Mouse (Mus musculus) CH12.LX (cell line): ENCODE data around the gene Il1rn. TPM values are rescaled to one million over a fixed set of nuclear protein-coding genes. Genes with fewer than 3 reads are reported as not detected.
A peak's percentile ranks its signal among the peaks of the same experiment; 100 is the strongest.

Experiments used
- DNase-seq: peaks from one replicate; pipeline ENCODE4 v3.0.0-alpha.2; 2013; ENCODE audit errors: extremely low read depth
- H3K27ac ChIP-seq: 2 replicates; pipeline ENCODE4 v1.5.1; 2012; ENCODE audit warnings: low read depth, mild to moderate bottlenecking, control low read depth, moderate library complexity; ENCODE audit not compliant: insufficient read depth
- H3K27me3 ChIP-seq: replicated peaks from 2 replicates; pipeline ENCODE3; 2012; ENCODE audit warnings: inconsistent platforms
- H3K36me3 ChIP-seq, 2 experiments: replicated peaks in 1 of 2; 2 replicates each; pipeline versions ENCODE3 to v1.6.1; 2012; ENCODE audit warnings: inconsistent platforms in 1 of 2, low read length in 1 of 2, mild to moderate bottlenecking in 1 of 2, mixed read lengths in 1 of 2, moderate library complexity in 1 of 2; ENCODE audit not compliant: control insufficient read depth in 1 of 2, insufficient read depth in 1 of 2
- H3K4me1 ChIP-seq, 2 experiments: 2 replicates each; pipeline ENCODE4 v1.6.1; 2012; ENCODE audit warnings: inconsistent platforms in 1 of 2, moderate library complexity in 1 of 2; ENCODE audit not compliant: insufficient read depth in 2 of 2, control insufficient read depth in 1 of 2
- H3K4me2 ChIP-seq: 2 replicates; pipeline ENCODE4 v1.6.1; 2012; ENCODE audit warnings: low read depth, mild to moderate bottlenecking, control low read depth; ENCODE audit not compliant: poor library complexity, insufficient read depth, severe bottlenecking
- H3K4me3 ChIP-seq, 3 experiments: fragments of 150-350 bp in 1 of 3; sonication (generic) in 1 of 3; replicated peaks in 1 of 3; 2 replicates each; pipeline versions ENCODE3 to v1.5.1; 2011 to 2012; ENCODE audit warnings: low read depth in 2 of 3, low read length in 2 of 3, mild to moderate bottlenecking in 2 of 3, moderate library complexity in 2 of 3, control low read depth in 1 of 3, improper control_type of control experiment in 1 of 3, inconsistent platforms in 1 of 3, mixed read lengths in 1 of 3; ENCODE audit not compliant: poor library complexity in 1 of 3
- H3K79me2 ChIP-seq: replicated peaks from 2 replicates; pipeline ENCODE4 v1.6.1; 2012; ENCODE audit warnings: mild to moderate bottlenecking, moderate library complexity; ENCODE audit not compliant: control insufficient read depth, poor library complexity, insufficient read depth, severe bottlenecking; ENCODE audit errors: extremely low read depth
- H3K9ac ChIP-seq: 2 replicates; pipeline ENCODE4 v1.6.1; 2012; ENCODE audit warnings: low read depth, mild to moderate bottlenecking, control low read depth, moderate library complexity; ENCODE audit not compliant: insufficient read depth
- H3K9me3 ChIP-seq: replicated peaks from 2 replicates; pipeline ENCODE3; 2012; ENCODE audit warnings: low read length, inconsistent platforms, mixed read lengths
- BHLHE40 ChIP-seq: IDR thresholded peaks from 2 replicates; pipeline ENCODE4 v1.6.1; 2011; ENCODE audit warnings: mild to moderate bottlenecking, low read depth, low read length, improper control_type of control experiment
- CHD1 ChIP-seq: IDR thresholded peaks from 2 replicates; pipeline ENCODE4 v1.6.1; 2012; ENCODE audit warnings: low read depth, low read length, improper control_type of control experiment, inconsistent platforms
- CHD2 ChIP-seq: IDR thresholded peaks from 2 replicates; pipeline ENCODE4 v1.6.1; 2011; ENCODE audit warnings: low read length, improper control_type of control experiment
- CTCF ChIP-seq, 2 experiments: IDR thresholded peaks in 1 of 2; conservative IDR thresholded peaks in 1 of 2; 2 replicates each; pipeline ENCODE4 v1.5.1; 2011 to 2012; ENCODE audit warnings: low read depth in 2 of 2, low read length in 2 of 2, improper control_type of control experiment in 1 of 2, inconsistent platforms in 1 of 2, mild to moderate bottlenecking in 1 of 2, moderate library complexity in 1 of 2
- EP300 ChIP-seq: IDR thresholded peaks from 2 replicates; pipeline ENCODE4 v1.6.1; 2011; ENCODE audit warnings: low read length, improper control_type of control experiment
- ETS1 ChIP-seq: conservative IDR thresholded peaks from 2 replicates; pipeline ENCODE4 v1.6.1; 2012; ENCODE audit warnings: low read depth, mild to moderate bottlenecking, inconsistent platforms, low read length, improper control_type of control experiment, moderate library complexity
- GABPA ChIP-seq: IDR thresholded peaks from 2 replicates; pipeline ENCODE4 v1.6.1; 2012; ENCODE audit warnings: low read depth, low read length, improper control_type of control experiment, inconsistent platforms; ENCODE audit not compliant: insufficient replicate concordance
- HCFC1 ChIP-seq: IDR thresholded peaks from 2 replicates; pipeline ENCODE4 v1.6.1; 2012; ENCODE audit warnings: low read depth, mild to moderate bottlenecking, inconsistent platforms, low read length, improper control_type of control experiment
- IRF4 ChIP-seq: IDR thresholded peaks from 2 replicates; pipeline ENCODE4 v1.6.1; 2014; ENCODE audit warnings: low read depth, mild to moderate bottlenecking, inconsistent platforms, low read length, improper control_type of control experiment
- JUND ChIP-seq: conservative IDR thresholded peaks from 2 replicates; pipeline ENCODE4 v1.6.1; 2011; ENCODE audit warnings: low read depth, low read length, improper control_type of control experiment
- KAT2A ChIP-seq: IDR thresholded peaks from 2 replicates; pipeline ENCODE4 v1.6.1; 2012; ENCODE audit warnings: low read length, improper control_type of control experiment, inconsistent platforms; ENCODE audit not compliant: insufficient replicate concordance
- MAFK ChIP-seq: IDR thresholded peaks from 2 replicates; pipeline ENCODE4 v1.6.1; 2011; ENCODE audit warnings: low read length, improper control_type of control experiment; ENCODE audit not compliant: insufficient replicate concordance
- MAX ChIP-seq: IDR thresholded peaks from 2 replicates; pipeline ENCODE4 v1.6.1; 2011; ENCODE audit warnings: low read length, improper control_type of control experiment
- MAZ ChIP-seq: IDR thresholded peaks from 2 replicates; pipeline ENCODE4 v1.6.1; 2012; ENCODE audit warnings: low read depth, mild to moderate bottlenecking, inconsistent platforms, low read length, improper control_type of control experiment, moderate library complexity
- MEF2A ChIP-seq: IDR thresholded peaks from 2 replicates; pipeline ENCODE4 v1.6.1; 2014; ENCODE audit warnings: low read depth, mild to moderate bottlenecking, inconsistent platforms, low read length, improper control_type of control experiment, borderline replicate concordance
- MXI1 ChIP-seq: IDR thresholded peaks from 2 replicates; pipeline ENCODE4 v1.6.1; 2011; ENCODE audit warnings: mild to moderate bottlenecking, low read depth, low read length, improper control_type of control experiment
- MYC ChIP-seq: IDR thresholded peaks from 2 replicates; pipeline ENCODE4 v1.6.1; 2011; ENCODE audit warnings: low read depth, mild to moderate bottlenecking, improper control_type of control experiment, low read length
- NELFE ChIP-seq: IDR thresholded peaks from 2 replicates; pipeline ENCODE4 v1.6.1; 2011; ENCODE audit warnings: low read depth, low read length, improper control_type of control experiment
- NRF1 ChIP-seq: IDR thresholded peaks from 2 replicates; pipeline ENCODE4 v1.6.1; 2014; ENCODE audit warnings: low read depth, mild to moderate bottlenecking, inconsistent platforms, low read length, improper control_type of control experiment, moderate library complexity
- PAX5 ChIP-seq: IDR thresholded peaks from 2 replicates; pipeline ENCODE4 v1.6.1; 2012; ENCODE audit warnings: low read length, inconsistent platforms, mixed read lengths
- POLR2A ChIP-seq: IDR thresholded peaks from 2 replicates; pipeline ENCODE4 v1.6.1; 2011; ENCODE audit warnings: low read depth, mild to moderate bottlenecking, improper control_type of control experiment, low read length
- POLR2AphosphoS2 ChIP-seq: IDR thresholded peaks from 2 replicates; pipeline ENCODE4 v1.6.1; 2011; ENCODE audit warnings: low read depth, low read length, improper control_type of control experiment
- RAD21 ChIP-seq: IDR thresholded peaks from 2 replicates; pipeline ENCODE4 v1.6.1; 2011; ENCODE audit warnings: low read depth, mild to moderate bottlenecking, low read length, improper control_type of control experiment, moderate library complexity
- RCOR1 ChIP-seq: conservative IDR thresholded peaks from 2 replicates; pipeline ENCODE4 v1.6.1; 2012; ENCODE audit warnings: low read depth, mild to moderate bottlenecking, inconsistent platforms, low read length, improper control_type of control experiment
- SIN3A ChIP-seq: IDR thresholded peaks from 2 replicates; pipeline ENCODE4 v1.6.1; 2012; ENCODE audit warnings: low read length, improper control_type of control experiment, inconsistent platforms
- SMC3 ChIP-seq: IDR thresholded peaks from 2 replicates; pipeline ENCODE4 v1.6.1; 2011; ENCODE audit warnings: low read depth, low read length, improper control_type of control experiment
- TBP ChIP-seq: conservative IDR thresholded peaks from 2 replicates; pipeline ENCODE4 v1.6.1; 2011; ENCODE audit warnings: low read depth, low read length, improper control_type of control experiment
- TCF12 ChIP-seq: IDR thresholded peaks from 2 replicates; pipeline ENCODE4 v1.6.1; 2014; ENCODE audit warnings: low read depth, mild to moderate bottlenecking, inconsistent platforms, low read length, improper control_type of control experiment
- UBTF ChIP-seq: IDR thresholded peaks from 2 replicates; pipeline ENCODE4 v1.6.1; 2012; ENCODE audit warnings: low read depth, mild to moderate bottlenecking, inconsistent platforms, low read length, improper control_type of control experiment, moderate library complexity
- USF2 ChIP-seq: conservative IDR thresholded peaks from 2 replicates; pipeline ENCODE4 v1.6.1; 2011; ENCODE audit warnings: low read depth, low read length, improper control_type of control experiment
- ZC3H11A ChIP-seq: IDR thresholded peaks from 2 replicates; pipeline ENCODE4 v1.6.1; 2012; ENCODE audit warnings: low read depth, mild to moderate bottlenecking, inconsistent platforms, low read length, improper control_type of control experiment
- ZKSCAN1 ChIP-seq: IDR thresholded peaks from 2 replicates; pipeline ENCODE4 v1.6.1; 2012; ENCODE audit warnings: low read depth, inconsistent platforms, low read length, improper control_type of control experiment, borderline replicate concordance
- ZMIZ1 ChIP-seq: IDR thresholded peaks from 2 replicates; pipeline ENCODE4 v1.6.1; 2012; ENCODE audit warnings: low read depth, mild to moderate bottlenecking, inconsistent platforms, low read length, improper control_type of control experiment
- ZNF384 ChIP-seq: IDR thresholded peaks from 2 replicates; pipeline ENCODE4 v1.6.1; 2012; ENCODE audit warnings: low read depth, low read length, improper control_type of control experiment, inconsistent platforms
- dilution Hi-C: fragments of 300-500 bp; cut with MboI; formaldehyde crosslinking; loops from 2 replicates; pipeline ENCODE4 v1.14.3; 2020; ENCODE audit warnings: low sequenced_read_pairs; ENCODE audit not compliant: extremely low pct_unique_long_range_greater_than_20kb, extremely low pct_ligation_motif_present
- in situ Hi-C: fragments of 300-500 bp; cut with MboI; formaldehyde crosslinking; loops from 3 replicates; pipeline ENCODE4 v1.14.3; 2019; ENCODE audit warnings: low sequenced_read_pairs, low pct_ligation_motif_present, low pct_unique_long_range_greater_than_20kb, mixed read lengths
- polyA plus RNA-seq: library from polyadenylated mRNA; unstranded; fragments of >175 nt; gene quantifications from 2 replicates; pipeline ENCODE4 v1.2.1, GENCODE M21; 2012; ENCODE audit warnings: low read depth; ENCODE audit not compliant: insufficient read length
- total RNA-seq, 2 experiments: library from RNA; depleted of rRNA; stranded (reverse); fragments of 300-350 nt in 1 of 2; fragments of >200 nt in 1 of 2; gene quantifications; 2 replicates each; pipeline ENCODE4 v1.2.3; 2012 to 2014

Gene Il1rn
- total and polyA plus RNA-seq, 3 experiments: 0.37 to 0.98 (median 0.71) TPM

GRCm38 (mm10) chr2:24353042-24353441, 16.4 kb downstream of the Il1rn start:
- in situ Hi-C loops: no loop called here
- H3K9me3 ChIP-seq: no peaks in the 10 kb centered on the region
- TF ChIP-seq POLR2A: no peak
- TF ChIP-seq ETS1: peak; percentile 83
- TF ChIP-seq MAFK: peak; percentile 48; the same call in 1 of the 2 replicates
- TF ChIP-seq, all 38 proteins: peak for 2
- Histone ChIP-seq H3K4me2 (no peak overlapping the region), H3K79me2 (no peaks in the 10 kb centered on the region), H3K27me3 (no peaks in the 10 kb centered on the region), H3K36me3 (no peaks in the 10 kb centered on the region), H3K27ac (no peak overlapping the region), H3K9ac (no peak overlapping the region), H3K4me3 (no peak overlapping the region), H3K4me1 (peaks cover 3 to 14% of the 10 kb centered on the region in 2 experiments; a peak in 3 of 4 replicates)
- dilution Hi-C loops: no loop called here
- no peak for DNase-seq

GRCm38 (mm10) chr2:24357642-24358041, 21.0 kb downstream of the Il1rn start:
- dilution Hi-C loops: no loop called here
- H3K4me3 ChIP-seq: no peak overlapping the region
- no peaks in the 10 kb centered on the region for H3K79me2 ChIP-seq
- H3K9me3 ChIP-seq: no peaks in the 10 kb centered on the region
- no peaks in the 10 kb centered on the region for H3K36me3 ChIP-seq
- in situ Hi-C loops: no loop called here
- no peak overlapping the region for H3K9ac ChIP-seq
- H3K4me2 ChIP-seq: no peak overlapping the region
- H3K27ac ChIP-seq: no peak overlapping the region
- peak; percentile 50 for DNase-seq
- peaks cover 3 to 27% of the 10 kb centered on the region in 2 experiments; a peak in 3 of 4 replicates for H3K4me1 ChIP-seq
- no peaks in the 10 kb centered on the region for H3K27me3 ChIP-seq
- TF ChIP-seq SIN3A: no peak
- no peak for TF ChIP-seq IRF4
- no peak for TF ChIP-seq MYC
- no peak for TF ChIP-seq TBP
- no peak for TF ChIP-seq KAT2A
- no peak for TF ChIP-seq JUND
- no peak for TF ChIP-seq BHLHE40
- no peak for TF ChIP-seq POLR2A
- TF ChIP-seq MXI1: no peak
- no peak for TF ChIP-seq ZMIZ1
- TF ChIP-seq USF2: no peak
- TF ChIP-seq MAX: no peak
- no peak for TF ChIP-seq ETS1
- no peak for TF ChIP-seq GABPA
- TF ChIP-seq RCOR1: no peak
- TF ChIP-seq CHD1: no peak
- TF ChIP-seq CTCF (conservative IDR thresholded peaks at IDR 0.05 in 1 of 2, IDR thresholded peaks at IDR 0.05 in 1 of 2; ENCODE audit: low read depth in 2 of 2, low read length in 2 of 2): peak; percentile 36 to 72; a peak in 3 of 4 replicates
- TF ChIP-seq HCFC1: no peak
- TF ChIP-seq NRF1: no peak
- no peak for TF ChIP-seq MEF2A
- no peak for TF ChIP-seq CHD2
- TF ChIP-seq ZNF384: 0 out of 2 replicates have a peak, but pooled peaks have one; percentile 9
- no peak for TF ChIP-seq ZKSCAN1
- TF ChIP-seq PAX5: no peak
- TF ChIP-seq NELFE: no peak
- 0 out of 2 replicates have a peak, but pooled peaks have one; percentile 15 for TF ChIP-seq ZC3H11A
- TF ChIP-seq UBTF: no peak
- no peak for TF ChIP-seq TCF12
- no peak for TF ChIP-seq EP300
- TF ChIP-seq MAZ: no peak
- TF ChIP-seq RAD21: peak; percentile 60
- TF ChIP-seq POLR2AphosphoS2: no peak
- peak; percentile 68 for TF ChIP-seq SMC3
